Mouse (Mus musculus) bone marrow macrophage, adult 2 months (primary cell): ENCODE data around the gene Etl4. TPM values are rescaled to one million over a fixed set of nuclear protein-coding genes. Genes with fewer than 3 reads are reported as not detected.

Source experiments
- H3K27ac ChIP-seq: 2 replicates; pipeline ENCODE4 v1.5.1; 2012; ENCODE audit warnings: low read depth, low read length; ENCODE audit not compliant: insufficient read depth
- H3K4me1 ChIP-seq: 2 replicates; pipeline ENCODE4 v1.6.1; 2012; ENCODE audit warnings: low read length; ENCODE audit not compliant: control insufficient read depth, insufficient read depth
- H3K4me3 ChIP-seq: 2 replicates; pipeline ENCODE4 v1.5.1; 2012; ENCODE audit warnings: mild to moderate bottlenecking, low read length, moderate library complexity; ENCODE audit not compliant: insufficient read depth
- CTCF ChIP-seq: IDR thresholded peaks from 2 replicates; pipeline ENCODE4 v1.5.1; 2012; ENCODE audit warnings: low read depth, mild to moderate bottlenecking, low read length, moderate library complexity
- POLR2A ChIP-seq: IDR thresholded peaks from 2 replicates; pipeline ENCODE4 v1.6.1; 2012; ENCODE audit warnings: mild to moderate bottlenecking, low read depth, low read length, borderline replicate concordance
- polyA plus RNA-seq: library from polyadenylated mRNA; stranded (reverse); fragments of >200 nt; gene quantifications from 2 replicates; pipeline ENCODE4 v1.2.4, GENCODE M21; 2012; ENCODE audit not compliant: missing spikeins, insufficient read depth, insufficient read length

Gene Etl4
- polyA plus RNA-seq, 1 experiment = 7.3 TPM

- no peak overlapping the region for H3K4me3 ChIP-seq
- H3K4me1 ChIP-seq = no peaks in the 10 kb centered on the region
- TF ChIP-seq CTCF = no peak
- no peak for TF ChIP-seq POLR2A
- no peak overlapping the region for H3K27ac ChIP-seq
Observed at GRCm38 (mm10) chr2:20433656-20434055, 524.1 kb downstream of the Etl4 start.

GRCm38 (mm10) chr2:20435530-20435929, 526.0 kb downstream of the Etl4 start:
- TF ChIP-seq CTCF (no peak), POLR2A (no peak)
- Histone ChIP-seq H3K4me3 (no peak overlapping the region), H3K4me1 (no peaks in the 10 kb centered on the region), H3K27ac (no peak overlapping the region)

- Histone ChIP-seq H3K4me3 (no peak overlapping the region), H3K27ac (no peak overlapping the region), H3K4me1 (no peaks in the 10 kb centered on the region)
- TF ChIP-seq CTCF = no peak
- TF ChIP-seq POLR2A = no peak
Observed at GRCm38 (mm10) chr2:20442731-20443130, 533.2 kb downstream of the Etl4 start.

GRCm38 (mm10) chr2:20443671-20444440, 534.3 kb downstream of the Etl4 start:
- H3K4me3 ChIP-seq = no peak overlapping the region
- no peak overlapping the region for H3K27ac ChIP-seq
- H3K4me1 ChIP-seq = no peaks in the 10 kb centered on the region
- no peak for TF ChIP-seq POLR2A
- TF ChIP-seq CTCF = no peak

- H3K27ac ChIP-seq = no peak overlapping the region
- no peak for TF ChIP-seq CTCF
- no peak for TF ChIP-seq POLR2A
- H3K4me3 ChIP-seq = no peak overlapping the region
- no peaks in the 10 kb centered on the region for H3K4me1 ChIP-seq
Observed at GRCm38 (mm10) chr2:20445156-20446155, 535.9 kb downstream of the Etl4 start.

GRCm38 (mm10) chr2:20446180-20446579, 536.6 kb downstream of the Etl4 start:
- TF ChIP-seq POLR2A (no peak), CTCF (no peak)
- Histone ChIP-seq H3K4me1 (no peaks in the 10 kb centered on the region), H3K4me3 (no peak overlapping the region), H3K27ac (no peak overlapping the region)

- Histone ChIP-seq H3K27ac (no peak overlapping the region), H3K4me1 (no peaks in the 10 kb centered on the region), H3K4me3 (no peak overlapping the region)
- TF ChIP-seq CTCF (no peak), POLR2A (no peak)
Observed at GRCm38 (mm10) chr2:20450945-20451344, 541.4 kb downstream of the Etl4 start.

- TF ChIP-seq POLR2A (no peak), CTCF (no peak)
- Histone ChIP-seq H3K4me3 (no peak overlapping the region), H3K4me1 (no peaks in the 10 kb centered on the region), H3K27ac (no peak overlapping the region)
Observed at GRCm38 (mm10) chr2:20453506-20454206, 544.1 kb downstream of the Etl4 start.

- TF ChIP-seq CTCF = no peak
- no peak for TF ChIP-seq POLR2A
- Histone ChIP-seq H3K27ac (no peak overlapping the region), H3K4me1 (no peaks in the 10 kb centered on the region), H3K4me3 (no peak overlapping the region)
Observed at GRCm38 (mm10) chr2:20479199-20479598, 569.6 kb downstream of the Etl4 start.
